Mouse (Mus musculus) thymus, postnatal 14 days (tissue): ENCODE measurements around the gene Pgpep1l.
A peak's percentile ranks its signal among the peaks of the same experiment; 100 is the strongest.

ENCODE experiments used
- DNase-seq: peaks from one replicate; pipeline ENCODE4 v3.0.0; 2021

Gene Pgpep1l

GRCm38 (mm10) chr7:68259523-68260081 is 4.4 kb downstream of the Pgpep1l start:
- DNase-seq: no peak

DNA sequence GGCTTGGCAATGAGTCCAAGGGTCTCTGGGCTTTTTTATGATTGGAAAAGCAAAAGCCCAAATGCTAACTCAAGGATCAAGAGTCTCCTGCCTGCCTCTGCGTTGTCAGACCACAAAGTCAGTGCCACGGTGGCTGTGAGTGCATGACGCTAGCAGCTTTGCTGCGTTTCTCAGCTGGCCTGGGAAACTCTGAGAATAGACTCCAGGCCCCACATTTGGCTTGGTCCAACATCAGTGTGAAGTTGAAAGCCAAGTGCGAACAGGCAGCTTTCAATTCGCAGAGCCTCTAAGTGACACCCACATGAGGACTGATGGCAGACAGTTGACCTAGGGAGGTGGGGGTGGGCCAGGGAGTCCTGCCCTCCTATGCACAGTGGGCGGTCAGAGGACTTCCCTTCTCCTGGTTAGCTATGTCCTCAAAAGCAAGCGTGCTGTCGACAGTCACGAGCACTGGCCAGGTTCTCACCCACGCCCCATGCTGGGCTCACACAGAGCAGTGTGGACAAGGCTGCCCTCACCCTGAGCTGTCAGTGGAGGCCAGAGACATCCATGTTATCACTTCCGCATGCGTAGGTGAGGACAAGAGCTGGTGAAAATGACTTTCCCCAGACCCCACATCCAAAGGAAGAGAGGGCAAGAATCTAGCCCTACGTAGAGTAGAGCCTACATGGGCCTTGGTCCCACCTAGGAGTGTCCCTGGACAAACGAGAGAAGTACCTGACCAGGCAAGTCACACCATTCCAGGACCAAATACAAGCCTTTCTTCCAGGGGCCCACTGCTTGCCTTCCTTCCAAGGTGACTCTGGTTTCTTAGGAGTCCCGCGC is 5.5 kb downstream of the Pgpep1l start:
- no peak for DNase-seq

GRCm38 (mm10) chr7:68257767-68258166 is 6.3 kb downstream of the Pgpep1l start:
- peak; percentile 12 for DNase-seq

DNA sequence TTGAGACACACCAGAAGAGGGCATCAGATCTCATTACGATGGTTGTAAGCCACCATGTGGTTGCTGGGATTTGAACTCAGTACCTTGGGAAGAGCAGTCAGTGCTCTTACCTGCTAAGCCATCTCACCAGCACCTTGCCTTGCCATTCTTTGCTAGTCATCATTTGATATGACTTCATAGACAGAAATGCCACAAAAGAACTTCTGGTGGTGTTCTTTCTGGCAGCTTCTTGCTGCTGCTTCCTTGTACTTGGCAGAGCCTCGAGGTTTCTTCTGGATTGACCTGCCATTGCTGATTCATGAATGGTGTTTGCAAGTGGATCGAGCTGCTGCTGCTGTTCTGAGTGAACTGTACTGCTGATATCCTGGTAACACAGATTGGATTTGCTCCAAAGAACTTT is 13.1 kb downstream of the Pgpep1l start:
- DNase-seq: no peak

DNA sequence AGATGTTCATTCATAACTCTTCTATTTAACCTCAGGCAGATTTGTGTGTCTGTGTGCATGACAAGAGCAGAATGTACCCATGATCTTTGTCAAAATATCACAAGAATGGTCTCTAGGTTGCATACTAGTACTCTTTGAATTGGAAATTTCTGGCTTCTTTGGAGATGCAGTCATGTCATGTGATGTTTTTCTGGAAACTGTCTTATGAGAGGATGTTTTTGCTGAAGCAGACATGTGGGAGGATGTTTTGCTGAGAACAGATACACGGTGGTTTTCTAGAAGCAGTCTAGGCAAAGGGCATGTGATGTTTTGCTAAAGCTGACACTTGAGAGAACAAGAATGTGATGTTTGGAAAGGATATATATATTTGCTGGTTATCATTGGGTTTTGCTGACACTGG is 13.6 kb downstream of the Pgpep1l start:
- no peak for DNase-seq

- DNase-seq: no peak
These were observed 17.8 kb downstream of the Pgpep1l start for GRCm38 (mm10) chr7:68246249-68246648.

GRCm38 (mm10) chr7:68245681-68246080 is 18.4 kb downstream of the Pgpep1l start:
- no peak for DNase-seq

GRCm38 (mm10) chr7:68241205-68241604 is 22.8 kb downstream of the Pgpep1l start:
- no peak for DNase-seq

- DNase-seq: no peak
These were observed 24.7 kb downstream of the Pgpep1l start for GRCm38 (mm10) chr7:68239220-68239827.

- DNase-seq: no peak
These were observed 27.2 kb downstream of the Pgpep1l start for GRCm38 (mm10) chr7:68236817-68237216.

DNA sequence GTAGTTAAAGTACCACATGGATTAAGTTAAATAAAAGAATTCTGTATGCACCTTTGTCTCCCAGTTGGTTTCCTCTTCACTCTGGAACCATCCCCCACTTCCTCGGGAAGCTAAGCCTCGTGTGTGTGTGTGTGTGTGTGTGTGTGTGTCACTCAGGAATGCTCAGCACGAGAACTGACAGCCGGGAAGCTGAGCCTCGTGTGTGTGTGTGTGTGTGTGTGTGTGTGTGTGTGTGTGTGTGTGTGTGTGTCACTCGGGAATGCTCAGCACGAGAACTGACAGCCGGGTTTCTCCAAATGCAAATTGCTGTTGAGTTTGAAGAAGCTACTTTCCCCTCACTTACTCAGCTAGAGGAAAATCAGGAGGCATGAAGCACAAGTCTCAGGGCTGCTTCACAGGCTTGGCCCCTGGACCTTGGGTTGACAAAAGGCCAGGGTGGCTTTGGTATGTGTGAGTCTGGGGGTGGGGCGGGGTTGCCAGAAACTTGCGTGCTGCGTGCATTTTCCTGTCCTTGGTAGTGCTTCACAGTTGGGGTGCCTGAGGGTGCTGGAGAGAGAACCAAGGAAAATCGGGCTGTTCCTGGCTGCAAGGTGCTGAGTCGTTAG is 30.3 kb downstream of the Pgpep1l start:
- DNase-seq: no peak

- DNase-seq: no peak
These were observed 31.5 kb downstream of the Pgpep1l start for GRCm38 (mm10) chr7:68232521-68232920.

GRCm38 (mm10) chr7:68230831-68231230 is 33.2 kb downstream of the Pgpep1l start:
- DNase-seq: no peak

DNA sequence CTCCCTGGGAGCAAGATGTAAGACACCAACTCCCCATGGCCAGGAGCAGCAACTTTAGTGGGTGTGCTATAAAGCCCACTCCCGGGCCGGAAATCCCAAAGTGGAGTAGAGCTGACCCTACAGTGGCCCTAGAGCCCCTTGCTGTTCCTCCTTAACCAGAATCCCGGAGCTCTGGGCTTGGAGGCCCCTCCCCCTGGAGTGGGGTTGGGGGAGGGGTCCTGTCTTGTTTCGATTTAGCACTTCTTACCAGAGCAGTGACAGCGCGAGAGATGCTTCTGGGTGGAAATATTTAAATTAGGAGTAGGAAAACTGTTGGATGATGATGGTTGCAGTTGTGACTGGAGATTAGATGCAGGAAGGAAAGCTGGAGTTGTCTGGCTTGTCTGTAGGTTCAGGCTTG is 35.5 kb downstream of the Pgpep1l start:
- DNase-seq: no peak

GRCm38 (mm10) chr7:68227621-68228020 is 36.4 kb downstream of the Pgpep1l start:
- DNase-seq: no peak

DNA sequence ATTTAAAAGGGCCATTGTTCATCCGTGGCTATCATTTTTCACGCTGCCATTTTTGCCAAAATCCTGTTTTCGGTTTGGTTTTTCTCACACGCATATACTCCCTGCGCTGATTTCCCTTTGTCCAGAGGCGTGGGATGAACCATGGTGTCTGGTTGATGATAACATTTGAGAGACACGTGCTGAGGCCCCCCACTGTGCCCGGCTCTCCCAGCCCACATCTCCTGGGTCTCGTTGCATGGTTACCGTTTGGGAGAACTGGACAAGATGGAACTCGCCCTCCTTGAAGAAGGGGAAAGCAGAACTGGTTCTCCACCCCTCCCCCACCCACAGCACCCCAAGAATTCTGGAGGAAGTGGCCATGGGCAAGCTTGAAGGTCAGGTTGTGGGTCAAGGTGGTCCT is 37.0 kb downstream of the Pgpep1l start:
- no peak for DNase-seq

- DNase-seq: no peak
These were observed 38.5 kb downstream of the Pgpep1l start for GRCm38 (mm10) chr7:68225427-68226054.

GRCm38 (mm10) chr7:68224006-68224405 is 40.0 kb downstream of the Pgpep1l start:
- peak; percentile 74 for DNase-seq

DNA sequence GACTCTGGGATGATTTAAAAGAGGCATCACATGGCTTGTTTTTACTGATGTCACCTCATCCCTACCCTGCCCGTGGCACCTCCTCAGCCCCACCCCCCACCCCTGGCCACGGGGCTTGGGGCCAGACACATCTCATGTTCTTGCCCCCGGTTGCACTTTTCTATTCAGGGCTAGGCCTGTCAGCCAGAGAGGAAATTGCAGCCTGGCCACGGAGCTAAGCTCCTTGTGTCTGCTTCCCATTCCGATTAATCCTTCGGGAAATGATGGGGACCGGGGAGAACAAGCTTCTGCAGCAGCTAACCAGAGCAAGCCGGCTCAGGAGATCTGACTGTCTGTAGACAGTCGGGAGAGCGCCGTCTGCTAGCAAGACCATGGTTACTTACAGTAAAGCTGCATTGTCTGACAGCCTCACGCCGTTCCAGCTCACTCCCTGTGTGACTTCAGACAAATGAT is 40.7 kb downstream of the Pgpep1l start:
- peak; percentile 32 for DNase-seq

DNA sequence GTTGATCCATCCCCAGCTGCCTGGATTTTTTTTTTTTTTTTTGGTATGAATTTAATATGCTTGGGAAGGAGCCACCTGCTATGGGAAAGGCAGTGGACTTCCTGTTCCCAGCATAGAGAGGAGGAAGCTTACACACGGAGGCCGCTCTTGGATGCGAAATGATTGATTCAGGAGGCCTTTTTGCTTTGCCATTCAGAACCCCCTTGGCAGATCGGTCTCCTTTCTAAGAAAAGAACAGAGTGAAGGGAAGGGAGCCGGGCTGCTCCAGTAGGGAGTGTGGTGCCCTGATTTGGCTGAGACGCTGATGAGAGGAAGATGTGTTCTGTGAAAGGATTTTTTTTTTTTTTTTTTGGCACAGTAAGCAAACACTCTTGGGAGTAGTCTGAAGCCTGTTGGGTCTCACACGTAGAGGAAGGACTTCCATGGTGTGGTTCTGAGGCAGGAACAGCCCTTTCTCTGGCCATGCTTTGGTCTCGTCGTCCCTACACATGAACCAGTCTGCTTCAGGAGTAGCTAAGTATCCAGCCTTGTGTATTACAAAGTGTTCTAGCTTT is 42.3 kb downstream of the Pgpep1l start:
- DNase-seq: no peak

DNA sequence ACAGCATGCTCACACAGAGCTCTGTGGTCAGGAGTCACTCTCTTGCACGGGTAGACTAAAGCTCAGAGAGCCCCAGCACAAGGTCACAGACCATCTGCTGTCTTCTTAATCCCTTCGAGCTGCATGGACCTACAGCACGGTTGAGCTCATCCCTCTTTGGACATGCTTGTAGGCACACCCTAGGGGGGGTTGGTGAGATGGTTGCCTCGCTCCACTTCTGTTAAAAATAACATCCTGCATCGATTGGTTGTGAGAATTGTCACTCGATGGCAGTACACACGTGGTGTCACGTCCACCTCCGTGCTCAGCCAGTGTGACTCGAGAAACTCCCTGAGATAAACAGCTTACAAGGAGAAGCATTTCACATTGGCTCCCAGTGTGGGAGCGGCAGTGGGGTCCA is 45.2 kb downstream of the Pgpep1l start:
- no peak for DNase-seq

- DNase-seq: no peak
These were observed 48.4 kb downstream of the Pgpep1l start for GRCm38 (mm10) chr7:68215522-68216070.

DNA sequence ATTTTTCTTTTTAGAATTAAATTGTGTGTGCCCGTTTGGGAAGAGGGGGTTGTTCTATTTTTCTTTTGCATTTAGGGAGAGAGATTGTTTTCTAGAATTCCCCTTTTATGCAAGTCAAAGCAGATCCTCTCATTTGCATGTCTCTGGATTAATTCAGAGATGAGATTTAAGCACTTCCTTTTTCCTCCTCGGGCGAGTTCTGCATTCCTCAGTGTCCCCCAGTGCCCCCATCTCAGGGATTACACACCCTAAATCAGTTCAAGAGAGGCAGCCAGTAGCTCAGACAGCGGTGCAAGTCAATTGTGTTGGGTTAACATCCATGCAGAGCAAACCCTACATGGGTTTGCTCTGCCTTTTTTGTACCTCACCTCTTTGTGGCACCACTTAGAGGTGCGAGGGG is 50.2 kb downstream of the Pgpep1l start:
- DNase-seq: no peak
